Mouse (Mus musculus) stomach, postnatal 0 days (tissue): ENCODE measurements around the gene Vgll4.

ENCODE experiments used
- CTCF ChIP-seq: IDR thresholded peaks from 2 replicates; pipeline ENCODE4 v1.5.1; 2016; ENCODE audit warnings: antibody characterized with exemption, low read depth, mild to moderate bottlenecking, moderate library complexity
- EP300 ChIP-seq: optimal IDR thresholded peaks from 2 replicates; pipeline ENCODE3; 2016; ENCODE audit warnings: antibody characterized with exemption

GRCm38 (mm10) chr6:114920523-114921445, 49.0 kb downstream of the Vgll4 start:
- TF ChIP-seq CTCF (no peak; the same call in 1 of the 2 replicates), EP300 (no peak)
